Mouse (Mus musculus) spleen, adult 2 months (tissue): ENCODE results near the gene Rfx5.
"Not testable (repeated sequence)": the region's sequence is repeated elsewhere in the genome, so short reads cannot be mapped to it uniquely, and the experiment has no call there.

ENCODE experiments used
- CTCF ChIP-seq: fragments of 200-500 bp; IDR thresholded peaks from 2 replicates; pipeline ENCODE4 v1.5.1; 2011; ENCODE audit warnings: mild to moderate bottlenecking, inconsistent platforms; ENCODE audit not compliant: insufficient read depth, insufficient read length, insufficient replicate concordance; ENCODE audit errors: extremely low read depth
- POLR2A ChIP-seq: fragments of 200-500 bp; IDR thresholded peaks from 2 replicates; pipeline ENCODE4 v1.6.1; 2011; ENCODE audit warnings: low read depth, low read length, inconsistent platforms

GRCm38 (mm10) chr3:94942211-94942967 lies 11.5 kb upstream of the Rfx5 start:
- TF ChIP-seq CTCF, POLR2A: not testable (repeated sequence)
